Mouse (Mus musculus): ENCODE measurements at regions not wholly inside any gene's neighbourhood (a gene's known extent, or its start where the extent isn't known, plus 50 kb on each side); places are given as distances from the start of the nearest gene placed in this dataset.
"Not testable (repeated sequence)": the region's sequence is repeated elsewhere in the genome, so short reads cannot be mapped to it uniquely, and the experiment has no call there.

GRCm38 (mm10) chr3:40339492-40340030 lies 191.5 kb upstream of the Intu start:
- no peak overlapping the region for H3K27ac ChIP-seq (ENCODE audit: low read length)
- H3K4me1 ChIP-seq (ENCODE audit: control insufficient read depth, insufficient read depth, low read length) = no peaks in the 10 kb centered on the region
- no peaks in the 10 kb centered on the region for H3K9me3 ChIP-seq (replicated peaks; ENCODE audit: control insufficient read depth, low read length)
- no peaks in the 10 kb centered on the region for H3K27me3 ChIP-seq (ENCODE audit: control insufficient read depth, insufficient read depth, low read length)
- H3K9ac ChIP-seq (ENCODE audit: low read length) = no peak overlapping the region
- no peak overlapping the region for H3K4me3 ChIP-seq (ENCODE audit: low read length)
- no peaks in the 10 kb centered on the region for H3K36me3 ChIP-seq (ENCODE audit: control insufficient read depth, insufficient read depth)
- H3K4me2 ChIP-seq (ENCODE audit: low read depth, low read length) = no peak overlapping the region
- no peak for ATAC-seq (replicated peaks; ENCODE audit: extremely low read depth, insufficient read depth, low FRiP score)
- WGBS = 83% methylated on average over 5 of the region's 5 CpGs

DNA sequence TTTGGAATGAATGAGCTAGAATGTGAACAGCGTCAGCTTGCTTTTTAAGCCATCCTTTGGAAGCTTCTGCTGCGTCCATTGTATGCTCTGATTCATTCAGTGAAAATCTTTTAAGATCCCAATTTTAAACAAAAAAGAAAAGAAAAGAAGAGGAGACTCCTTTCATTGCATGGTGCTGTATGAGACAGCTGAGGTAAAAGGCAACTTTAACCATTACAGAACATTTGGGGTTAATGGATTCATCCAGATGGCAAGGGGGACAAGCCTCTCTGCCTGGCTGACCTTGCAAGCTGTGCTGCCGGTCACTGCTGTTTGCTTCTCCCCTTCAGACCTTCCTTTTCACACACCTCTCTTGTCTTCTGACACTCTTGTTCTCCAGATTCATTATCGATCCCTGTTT lies 176.0 kb upstream of the Intu start:
- Histone ChIP-seq H3K27me3 (ENCODE audit: control insufficient read depth, insufficient read depth, low read length) (no peaks in the 10 kb centered on the region), H3K9me3 (replicated peaks; ENCODE audit: control insufficient read depth, low read length) (no peaks in the 10 kb centered on the region), H3K4me1 (ENCODE audit: control insufficient read depth, insufficient read depth, low read length) (no peaks in the 10 kb centered on the region), H3K27ac (ENCODE audit: low read length) (no peak overlapping the region), H3K9ac (ENCODE audit: low read length) (no peak overlapping the region), H3K4me3 (ENCODE audit: low read length) (no peak overlapping the region), H3K36me3 (ENCODE audit: control insufficient read depth, insufficient read depth) (no peaks in the 10 kb centered on the region), H3K4me2 (ENCODE audit: low read depth, low read length) (no peak overlapping the region)
- ATAC-seq (replicated peaks; ENCODE audit: extremely low read depth, insufficient read depth, low FRiP score) = no peak
- 70% methylated on average over 4 of the region's 4 CpGs for WGBS

- ATAC-seq (replicated peaks; ENCODE audit: extremely low read depth, insufficient read depth, low FRiP score) = no peak
- H3K4me3 ChIP-seq (ENCODE audit: low read length) = no peak overlapping the region
- H3K9me3 ChIP-seq (replicated peaks; ENCODE audit: control insufficient read depth, low read length) = no peaks in the 10 kb centered on the region
- WGBS = 69% methylated on average over 4 of the region's 4 CpGs
- no peak overlapping the region for H3K9ac ChIP-seq (ENCODE audit: low read length)
- H3K27ac ChIP-seq (ENCODE audit: low read length) = no peak overlapping the region
- no peaks in the 10 kb centered on the region for H3K27me3 ChIP-seq (ENCODE audit: control insufficient read depth, insufficient read depth, low read length)
- no peaks in the 10 kb centered on the region for H3K4me1 ChIP-seq (ENCODE audit: control insufficient read depth, insufficient read depth, low read length)
- H3K4me2 ChIP-seq (ENCODE audit: low read depth, low read length) = no peak overlapping the region
- no peaks in the 10 kb centered on the region for H3K36me3 ChIP-seq (ENCODE audit: control insufficient read depth, insufficient read depth)
Measured at GRCm38 (mm10) chr3:40368421-40368820, 162.7 kb upstream of the Intu start.

DNA sequence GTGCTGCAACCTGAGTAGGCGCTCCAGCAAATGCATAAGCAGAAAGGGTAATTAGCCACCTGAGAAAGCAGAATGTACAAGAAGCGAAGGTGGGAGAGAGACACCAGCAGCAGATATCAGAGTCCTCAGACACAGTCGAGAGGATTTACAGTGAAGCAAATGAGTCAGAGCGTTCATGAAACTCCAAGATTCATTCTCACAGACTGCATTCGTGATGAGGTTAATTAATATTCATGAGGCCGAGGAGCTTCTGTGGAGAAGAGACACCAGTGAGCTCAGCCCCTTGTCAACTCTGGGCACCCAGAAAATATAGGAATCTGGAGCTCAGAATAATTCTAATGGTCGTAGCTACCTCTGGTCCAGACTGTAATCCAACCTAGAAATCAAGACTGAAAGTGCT lies 159.7 kb upstream of the Intu start:
- H3K27me3 ChIP-seq (ENCODE audit: control insufficient read depth, insufficient read depth, low read length) = no peaks in the 10 kb centered on the region
- 57% methylated on average over 7 of the region's 7 CpGs for WGBS
- H3K36me3 ChIP-seq (ENCODE audit: control insufficient read depth, insufficient read depth) = no peaks in the 10 kb centered on the region
- ATAC-seq (replicated peaks; ENCODE audit: extremely low read depth, insufficient read depth, low FRiP score) = no peak
- H3K9ac ChIP-seq (ENCODE audit: low read length) = no peak overlapping the region
- H3K4me3 ChIP-seq (ENCODE audit: low read length) = no peak overlapping the region
- no peaks in the 10 kb centered on the region for H3K4me1 ChIP-seq (ENCODE audit: control insufficient read depth, insufficient read depth, low read length)
- no peak overlapping the region for H3K27ac ChIP-seq (ENCODE audit: low read length)
- H3K9me3 ChIP-seq (replicated peaks; ENCODE audit: control insufficient read depth, low read length) = no peaks in the 10 kb centered on the region
- H3K4me2 ChIP-seq (ENCODE audit: low read depth, low read length) = no peak overlapping the region

DNA sequence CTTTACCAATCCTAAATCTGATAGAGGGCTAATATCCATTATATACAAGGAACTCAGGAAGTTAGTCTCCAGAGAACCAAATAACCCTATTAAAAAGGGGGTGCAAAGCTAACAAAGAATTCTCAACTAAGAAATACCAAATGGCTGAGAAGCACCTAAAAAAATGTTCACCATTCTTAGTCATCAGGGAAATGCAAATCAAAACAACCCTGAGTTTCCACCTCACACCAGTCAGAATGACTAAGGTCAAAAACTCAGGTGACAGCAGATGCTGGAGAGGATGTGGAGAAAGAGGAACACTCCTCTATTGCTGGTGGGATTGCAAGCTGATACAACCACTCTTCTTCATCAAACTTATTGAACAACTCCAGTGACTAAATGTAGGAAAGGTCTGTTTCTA lies 154.9 kb upstream of the Intu start:
- not testable (repeated sequence) for H3K9ac ChIP-seq (ENCODE audit: low read length); H3K4me1 ChIP-seq (ENCODE audit: control insufficient read depth, insufficient read depth, low read length); H3K4me3 ChIP-seq (ENCODE audit: low read length); ATAC-seq (replicated peaks; ENCODE audit: extremely low read depth, insufficient read depth, low FRiP score); H3K27ac ChIP-seq (ENCODE audit: low read length); H3K4me2 ChIP-seq (ENCODE audit: low read depth, low read length); H3K9me3 ChIP-seq (replicated peaks; ENCODE audit: control insufficient read depth, low read length); H3K36me3 ChIP-seq (ENCODE audit: control insufficient read depth, insufficient read depth); H3K27me3 ChIP-seq (ENCODE audit: control insufficient read depth, insufficient read depth, low read length)

DNA sequence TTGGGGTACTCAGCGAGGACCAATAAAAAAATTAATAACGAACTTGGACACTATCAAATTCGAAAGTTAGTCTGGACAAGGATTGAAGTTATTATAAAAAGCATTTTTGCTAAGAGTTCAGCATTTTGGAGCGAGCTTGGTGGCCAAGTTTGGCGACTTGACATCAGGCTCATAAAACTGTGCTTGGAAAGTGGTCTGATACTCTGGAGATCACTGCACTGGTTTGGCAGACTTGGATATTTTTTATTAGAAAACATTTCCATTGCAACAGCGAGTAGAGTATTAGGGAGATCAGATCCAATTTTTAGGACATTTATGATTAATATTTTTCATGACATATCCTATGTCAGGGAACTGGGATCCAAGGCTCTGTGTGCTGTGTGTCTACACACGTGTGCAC lies 153.7 kb upstream of the Intu start:
- Histone ChIP-seq H3K9me3 (replicated peaks; ENCODE audit: control insufficient read depth, low read length) (no peaks in the 10 kb centered on the region), H3K9ac (ENCODE audit: low read length) (no peak overlapping the region), H3K4me2 (ENCODE audit: low read depth, low read length) (no peak overlapping the region), H3K27ac (ENCODE audit: low read length) (no peak overlapping the region), H3K27me3 (ENCODE audit: control insufficient read depth, insufficient read depth, low read length) (no peaks in the 10 kb centered on the region), H3K36me3 (ENCODE audit: control insufficient read depth, insufficient read depth) (no peaks in the 10 kb centered on the region), H3K4me1 (ENCODE audit: control insufficient read depth, insufficient read depth, low read length) (no peaks in the 10 kb centered on the region), H3K4me3 (ENCODE audit: low read length) (no peak overlapping the region)
- ATAC-seq (replicated peaks; ENCODE audit: extremely low read depth, insufficient read depth, low FRiP score) = no peak
- 68% methylated on average over 7 of the region's 7 CpGs for WGBS

- 84% methylated on average over 2 of the region's 2 CpGs for WGBS
Measured at GRCm38 (mm10) chr3:40379063-40379462, 152.0 kb upstream of the Intu start.

DNA sequence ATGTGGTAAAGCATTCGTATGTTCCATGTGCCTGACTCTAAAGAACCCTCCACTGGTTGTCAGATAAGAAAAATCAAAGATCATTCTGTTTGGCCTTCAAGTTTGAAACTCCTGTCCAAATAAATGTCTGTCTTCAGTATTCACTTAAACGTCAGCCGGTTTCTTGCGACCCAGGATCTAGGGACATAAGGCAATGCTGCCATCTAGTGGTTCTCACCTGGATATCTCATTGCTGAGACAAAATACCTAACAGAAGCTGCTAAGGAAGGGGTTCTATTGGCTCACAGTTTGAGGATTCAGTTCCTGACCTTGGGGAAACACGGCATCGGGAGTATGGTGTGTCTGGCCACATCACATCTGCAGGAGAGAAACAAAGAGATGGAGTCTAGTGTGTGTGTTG lies 139.5 kb upstream of the Intu start:
- Histone ChIP-seq H3K27ac (ENCODE audit: low read length) (no peak overlapping the region), H3K9me3 (replicated peaks; ENCODE audit: control insufficient read depth, low read length) (no peaks in the 10 kb centered on the region), H3K4me3 (ENCODE audit: low read length) (no peak overlapping the region), H3K4me2 (ENCODE audit: low read depth, low read length) (no peak overlapping the region), H3K27me3 (ENCODE audit: control insufficient read depth, insufficient read depth, low read length) (no peaks in the 10 kb centered on the region), H3K36me3 (ENCODE audit: control insufficient read depth, insufficient read depth) (no peaks in the 10 kb centered on the region), H3K9ac (ENCODE audit: low read length) (no peak overlapping the region), H3K4me1 (ENCODE audit: control insufficient read depth, insufficient read depth, low read length) (no peaks in the 10 kb centered on the region)
- no peak for ATAC-seq (replicated peaks; ENCODE audit: extremely low read depth, insufficient read depth, low FRiP score)
- 45% methylated on average over 6 of the region's 6 CpGs for WGBS

More at GRCm38 (mm10) chr3:40379063-40379462, 152.0 kb upstream of the Intu start:
- H3K9me3 ChIP-seq (replicated peaks; ENCODE audit: control insufficient read depth, low read length) = no peaks in the 10 kb centered on the region
- H3K27ac ChIP-seq (ENCODE audit: low read length) = no peak overlapping the region
- no peak overlapping the region for H3K4me2 ChIP-seq (ENCODE audit: low read depth, low read length)
- H3K27me3 ChIP-seq (ENCODE audit: control insufficient read depth, insufficient read depth, low read length) = no peaks in the 10 kb centered on the region
- ATAC-seq (replicated peaks; ENCODE audit: extremely low read depth, insufficient read depth, low FRiP score) = no peak
- no peak overlapping the region for H3K4me3 ChIP-seq (ENCODE audit: low read length)
- no peak overlapping the region for H3K9ac ChIP-seq (ENCODE audit: low read length)
- no peaks in the 10 kb centered on the region for H3K4me1 ChIP-seq (ENCODE audit: control insufficient read depth, insufficient read depth, low read length)
- no peaks in the 10 kb centered on the region for H3K36me3 ChIP-seq (ENCODE audit: control insufficient read depth, insufficient read depth)

GRCm38 (mm10) chr3:40398184-40398583 lies 132.9 kb upstream of the Intu start:
- WGBS = 67% methylated on average over 12 of the region's 12 CpGs
- Histone ChIP-seq H3K4me1 (ENCODE audit: control insufficient read depth, insufficient read depth, low read length) (no peaks in the 10 kb centered on the region), H3K9ac (ENCODE audit: low read length) (no peak overlapping the region), H3K4me2 (ENCODE audit: low read depth, low read length) (no peak overlapping the region), H3K9me3 (replicated peaks; ENCODE audit: control insufficient read depth, low read length) (no peaks in the 10 kb centered on the region), H3K4me3 (ENCODE audit: low read length) (no peak overlapping the region), H3K36me3 (ENCODE audit: control insufficient read depth, insufficient read depth) (no peaks in the 10 kb centered on the region), H3K27ac (ENCODE audit: low read length) (no peak overlapping the region), H3K27me3 (ENCODE audit: control insufficient read depth, insufficient read depth, low read length) (no peaks in the 10 kb centered on the region)
- ATAC-seq (replicated peaks; ENCODE audit: extremely low read depth, insufficient read depth, low FRiP score) = no peak

DNA sequence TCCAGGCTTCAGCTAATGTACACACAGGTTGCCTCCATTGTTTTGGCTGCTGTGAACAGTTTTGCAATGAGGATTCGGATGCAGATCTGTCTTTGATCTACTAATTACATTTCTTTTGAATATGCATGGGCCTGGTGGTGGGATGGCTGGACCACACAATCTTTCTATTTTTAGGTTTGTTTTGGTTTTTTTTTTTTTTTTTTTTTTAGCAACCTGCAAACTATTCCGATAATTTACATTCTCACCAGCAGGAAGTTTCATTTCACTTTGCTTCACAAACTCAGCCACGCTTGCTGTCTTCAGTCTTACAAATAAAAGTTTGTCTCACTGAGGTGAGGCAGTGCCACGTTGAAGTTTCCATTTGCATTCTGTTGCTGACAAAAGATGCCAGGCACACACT lies 127.7 kb upstream of the Intu start:
- WGBS = 79% methylated on average over 4 of the region's 4 CpGs
- H3K4me2 ChIP-seq (ENCODE audit: low read depth, low read length) = no peak overlapping the region
- ATAC-seq (replicated peaks; ENCODE audit: extremely low read depth, insufficient read depth, low FRiP score) = no peak
- H3K9ac ChIP-seq (ENCODE audit: low read length) = no peak overlapping the region
- H3K4me3 ChIP-seq (ENCODE audit: low read length) = no peak overlapping the region
- no peaks in the 10 kb centered on the region for H3K27me3 ChIP-seq (ENCODE audit: control insufficient read depth, insufficient read depth, low read length)
- no peaks in the 10 kb centered on the region for H3K36me3 ChIP-seq (ENCODE audit: control insufficient read depth, insufficient read depth)
- no peak overlapping the region for H3K27ac ChIP-seq (ENCODE audit: low read length)
- no peaks in the 10 kb centered on the region for H3K4me1 ChIP-seq (ENCODE audit: control insufficient read depth, insufficient read depth, low read length)
- H3K9me3 ChIP-seq (replicated peaks; ENCODE audit: control insufficient read depth, low read length) = no peaks in the 10 kb centered on the region
